Mouse (Mus musculus) G1E (cell line): ENCODE results near the gene Myo1d. TPM values are rescaled to one million over a fixed set of nuclear protein-coding genes. Genes with fewer than 3 reads are reported as not detected.

Experiments
- ATAC-seq: 2 replicates; pipeline ENCODE4 v1.8.0; 2016; ENCODE audit warnings: mild to moderate bottlenecking; ENCODE audit not compliant: insufficient number of reproducible peaks, poor library complexity, low FRiP score, severe bottlenecking; ENCODE audit errors: extremely low read depth
- DNase-seq: peaks from one replicate; pipeline ENCODE4 v3.0.0; 2012; ENCODE audit warnings: low spot score
- H3K27me3 ChIP-seq: 2 replicates; pipeline ENCODE4 v1.6.1; 2012; ENCODE audit warnings: mild to moderate bottlenecking, low read length, inconsistent platforms; ENCODE audit not compliant: insufficient read depth
- H3K36me3 ChIP-seq: replicated peaks from 2 replicates; pipeline ENCODE3; 2012; ENCODE audit warnings: mild to moderate bottlenecking, inconsistent platforms
- H3K4me1 ChIP-seq: 2 replicates; pipeline ENCODE4 v1.6.1; 2012; ENCODE audit warnings: low read depth, low read length, inconsistent platforms, mixed read lengths; ENCODE audit not compliant: insufficient read depth
- H3K4me3 ChIP-seq: 2 replicates; pipeline ENCODE4 v1.5.1; 2012; ENCODE audit warnings: low read depth, mild to moderate bottlenecking, inconsistent platforms, low read length, moderate library complexity, mixed read lengths
- H3K9me3 ChIP-seq: replicated peaks from 2 replicates; pipeline ENCODE4 v1.6.1; 2012; ENCODE audit warnings: inconsistent platforms
- CTCF ChIP-seq: IDR thresholded peaks from 2 replicates; pipeline ENCODE4 v1.5.1; 2012; ENCODE audit warnings: low read depth, low read length, inconsistent platforms, mixed read lengths
- GATA1 ChIP-seq: IDR thresholded peaks from 2 replicates; pipeline ENCODE4 v1.6.1; 2012; ENCODE audit warnings: borderline replicate concordance, low read length, inconsistent platforms, mixed read lengths
- GATA2 ChIP-seq: IDR thresholded peaks from 2 replicates; pipeline ENCODE4 v1.6.1; 2012; ENCODE audit warnings: low read depth, low read length, inconsistent platforms, borderline replicate concordance
- POLR2AphosphoS5 ChIP-seq: IDR thresholded peaks from 2 replicates; pipeline ENCODE4 v1.6.1; 2012; ENCODE audit warnings: low read depth, low read length, inconsistent platforms; ENCODE audit not compliant: insufficient replicate concordance
- TAL1 ChIP-seq: conservative IDR thresholded peaks from 2 replicates; pipeline ENCODE4 v1.6.1; 2012; ENCODE audit warnings: low read depth, low read length, inconsistent platforms, mixed read lengths
- polyA plus RNA-seq: library from polyadenylated mRNA; stranded (reverse); fragments of >175 nt; gene quantifications from 2 replicates; pipeline ENCODE4 v1.2.3, GENCODE M21; 2012
- total RNA-seq, 2 experiments: library from RNA; stranded (forward) in 1 of 2; stranded (reverse) in 1 of 2; fragments of 200-1000 nt in 1 of 2; fragments of >200 nt in 1 of 2; fragmentation: Nextera tagmentation in 1 of 2; gene quantifications; 2 replicates each; pipeline ENCODE4 v1.2.3; 2014 to 2017

Gene Myo1d
- total and polyA plus RNA-seq, 3 experiments = not detected

DNA sequence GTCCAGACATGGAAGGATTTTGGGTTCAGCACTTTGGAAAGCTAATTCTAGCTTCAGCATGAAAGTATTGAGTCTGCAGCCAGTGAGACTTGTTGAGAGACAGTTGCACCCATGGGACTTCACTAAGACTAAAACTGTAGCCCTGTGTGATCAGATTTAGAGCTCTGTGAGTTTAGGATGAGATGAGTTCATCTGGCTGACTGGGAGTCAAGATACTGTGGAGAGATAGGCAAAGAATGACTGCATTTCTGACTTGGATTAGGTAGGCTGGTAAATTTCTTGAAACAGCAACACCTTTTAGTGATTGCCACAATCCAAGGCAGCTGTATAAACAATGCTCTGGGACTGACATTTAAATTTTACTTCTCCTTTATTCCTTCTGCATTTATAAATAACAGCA is 61.8 kb downstream of the Myo1d start:
- Histone ChIP-seq H3K4me1 (no peaks in the 10 kb centered on the region), H3K4me3 (no peak overlapping the region), H3K36me3 (no peaks in the 10 kb centered on the region), H3K27me3 (no peaks in the 10 kb centered on the region), H3K9me3 (peaks cover 3% of the 10 kb centered on the region)
- TF ChIP-seq TAL1 (no peak), POLR2AphosphoS5 (no peak), GATA2 (no peak), CTCF (no peak), GATA1 (no peak)
- ATAC-seq (no peak), DNase-seq (no peak)

DNA sequence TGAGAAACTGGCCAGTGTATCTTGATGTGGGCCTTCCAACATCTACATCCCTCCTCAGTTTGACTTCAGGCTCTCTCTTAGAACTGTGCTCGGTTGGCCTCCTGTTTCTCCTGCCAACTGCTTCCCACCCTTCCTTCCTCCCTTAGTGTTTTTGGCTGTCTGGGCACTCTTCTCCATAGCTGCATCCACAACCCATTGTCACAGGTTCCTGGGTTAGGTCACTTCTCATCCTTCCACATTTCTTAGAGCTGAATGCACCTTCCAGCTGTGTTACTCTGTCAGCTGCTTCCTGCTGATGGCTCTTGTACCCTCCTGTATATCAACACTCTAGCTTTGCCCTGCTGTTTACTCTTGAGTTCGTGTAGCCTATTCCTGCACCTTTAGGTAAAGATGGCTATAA is 64.7 kb downstream of the Myo1d start:
- Histone ChIP-seq H3K9me3 (peaks cover 3% of the 10 kb centered on the region), H3K27me3 (no peaks in the 10 kb centered on the region), H3K4me3 (no peak overlapping the region), H3K4me1 (no peaks in the 10 kb centered on the region), H3K36me3 (no peaks in the 10 kb centered on the region)
- no peak for DNase-seq
- ATAC-seq = no peak
- no peak for TF ChIP-seq GATA2
- TF ChIP-seq CTCF = no peak
- no peak for TF ChIP-seq TAL1

DNA sequence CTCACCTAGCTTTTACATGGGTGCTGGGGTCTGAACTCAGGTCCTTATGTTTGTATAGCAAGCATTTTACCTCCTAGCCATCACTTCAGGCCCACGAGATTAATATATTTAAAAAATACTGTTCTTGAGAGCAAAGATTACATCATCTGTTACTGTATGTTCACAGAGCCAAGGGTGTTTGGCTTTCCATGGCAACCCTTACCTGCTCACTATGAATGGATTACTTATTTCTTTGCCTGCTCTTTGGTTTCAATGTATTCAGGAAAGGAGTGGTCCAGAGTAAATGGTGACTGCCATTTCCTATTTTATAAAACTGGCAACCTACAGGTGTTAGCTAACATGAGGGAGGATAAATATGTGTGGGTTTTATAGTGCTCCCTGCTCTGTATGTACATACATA is 66.1 kb downstream of the Myo1d start:
- TF ChIP-seq GATA1 = no peak
- TF ChIP-seq POLR2AphosphoS5 = no peak
- no peak for TF ChIP-seq GATA2
- TF ChIP-seq CTCF = no peak
- no peak for TF ChIP-seq TAL1
- DNase-seq = no peak
- Histone ChIP-seq H3K27me3 (no peaks in the 10 kb centered on the region), H3K4me1 (no peaks in the 10 kb centered on the region), H3K4me3 (no peak overlapping the region), H3K9me3 (peaks cover 3% of the 10 kb centered on the region), H3K36me3 (no peaks in the 10 kb centered on the region)
- no peak for ATAC-seq

DNA sequence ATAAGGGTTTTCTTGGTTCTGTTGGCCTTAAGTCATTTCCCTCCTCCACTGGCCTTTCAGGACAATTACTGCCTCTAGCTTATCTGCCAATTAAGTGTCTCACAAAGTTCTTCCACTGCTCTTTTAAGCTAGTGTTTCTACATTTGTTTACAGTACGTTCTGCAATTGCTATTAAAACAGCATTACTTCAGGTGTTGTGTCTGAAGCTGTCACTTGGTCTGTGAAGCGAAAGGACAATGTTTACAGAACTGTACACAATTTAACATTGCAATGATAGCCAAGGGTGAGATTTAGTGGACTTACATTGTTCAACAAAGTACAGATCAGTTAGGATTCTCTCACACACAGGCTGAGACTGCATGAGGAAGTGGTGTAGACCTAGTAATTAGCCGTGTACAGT is 67.6 kb downstream of the Myo1d start:
- H3K9me3 ChIP-seq = peaks cover 3% of the 10 kb centered on the region
- TF ChIP-seq GATA2 = no peak
- TF ChIP-seq GATA1 = no peak
- no peak for TF ChIP-seq POLR2AphosphoS5
- TF ChIP-seq TAL1 = no peak
- no peak for TF ChIP-seq CTCF
- no peaks in the 10 kb centered on the region for H3K4me1 ChIP-seq
- no peaks in the 10 kb centered on the region for H3K27me3 ChIP-seq
- ATAC-seq (no peak), DNase-seq (no peak)
- no peaks in the 10 kb centered on the region for H3K36me3 ChIP-seq
- no peak overlapping the region for H3K4me3 ChIP-seq

DNA sequence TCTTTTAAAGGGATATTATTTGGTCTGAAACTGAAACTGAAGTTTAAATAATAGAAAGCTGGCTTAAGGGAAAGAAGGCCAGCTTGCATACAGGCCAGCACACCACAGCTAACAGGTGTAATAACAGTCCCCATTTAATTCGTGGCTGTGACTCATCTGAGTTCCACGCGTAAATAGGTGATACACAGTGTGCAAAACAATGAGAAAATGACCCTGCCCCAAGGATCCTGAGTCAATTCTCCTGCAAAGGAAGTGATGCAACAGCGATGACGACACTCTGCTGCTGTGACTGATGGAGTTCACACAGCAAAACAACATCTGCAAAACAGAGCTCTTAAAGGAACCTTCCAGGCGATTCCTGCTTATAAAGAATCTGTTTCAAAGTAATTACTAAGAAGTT is 68.5 kb downstream of the Myo1d start:
- ATAC-seq = no peak
- DNase-seq = no peak
- TF ChIP-seq GATA1 (no peak), POLR2AphosphoS5 (no peak), GATA2 (no peak), CTCF (no peak), TAL1 (no peak)
- H3K4me3 ChIP-seq = no peak overlapping the region
- H3K4me1 ChIP-seq = no peaks in the 10 kb centered on the region
- no peaks in the 10 kb centered on the region for H3K27me3 ChIP-seq
- no peaks in the 10 kb centered on the region for H3K9me3 ChIP-seq
- H3K36me3 ChIP-seq = no peaks in the 10 kb centered on the region

DNA sequence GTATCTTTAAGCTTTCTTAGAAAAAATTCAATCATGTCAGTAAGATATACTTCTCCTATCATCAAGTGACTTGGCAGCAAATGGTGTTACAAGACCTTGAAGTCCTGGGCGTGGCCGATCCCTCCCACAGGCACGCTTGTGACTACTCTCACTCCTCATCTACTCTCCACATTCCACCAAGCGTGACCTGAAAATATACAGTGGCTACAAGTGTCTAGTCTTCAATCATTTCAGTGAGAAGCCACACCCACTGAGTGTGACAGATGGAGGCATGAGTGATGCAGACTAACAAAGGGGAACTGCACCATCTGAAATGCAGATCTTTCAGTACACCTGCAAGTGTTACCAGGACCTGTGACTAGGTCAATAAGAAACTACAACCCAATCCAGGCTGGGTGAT is 79.2 kb downstream of the Myo1d start:
- no peaks in the 10 kb centered on the region for H3K27me3 ChIP-seq
- H3K9me3 ChIP-seq = peaks cover 9% of the 10 kb centered on the region
- DNase-seq (no peak), ATAC-seq (no peak)
- no peaks in the 10 kb centered on the region for H3K4me1 ChIP-seq
- no peaks in the 10 kb centered on the region for H3K36me3 ChIP-seq
- H3K4me3 ChIP-seq = no peak overlapping the region
- TF ChIP-seq CTCF (no peak), GATA1 (no peak), GATA2 (no peak), TAL1 (no peak), POLR2AphosphoS5 (no peak)

DNA sequence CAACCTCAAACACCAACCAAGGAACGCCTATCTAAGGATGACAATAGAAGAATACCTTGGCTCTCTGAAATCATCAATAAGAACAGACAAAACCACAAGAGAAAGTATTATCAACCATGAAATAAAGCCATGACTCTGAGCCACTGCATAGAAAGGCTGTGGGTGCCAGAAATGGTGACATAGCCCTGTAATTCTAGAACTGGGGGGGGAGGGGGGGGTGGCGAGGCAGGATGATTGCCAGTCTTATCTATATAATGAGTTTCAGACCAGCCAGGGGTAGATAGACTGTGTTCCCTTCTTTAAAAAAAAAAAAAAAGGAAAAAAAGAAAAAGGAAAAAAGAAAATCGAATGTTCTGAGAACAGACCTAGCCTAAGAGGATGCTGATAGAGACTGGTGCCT is 81.1 kb downstream of the Myo1d start:
- no peaks in the 10 kb centered on the region for H3K27me3 ChIP-seq
- TF ChIP-seq GATA2 (no peak), TAL1 (no peak), POLR2AphosphoS5 (no peak), GATA1 (no peak), CTCF (no peak)
- DNase-seq = no peak
- H3K36me3 ChIP-seq = no peaks in the 10 kb centered on the region
- no peak for ATAC-seq
- no peaks in the 10 kb centered on the region for H3K4me1 ChIP-seq
- H3K9me3 ChIP-seq = peaks cover 6% of the 10 kb centered on the region
- no peak overlapping the region for H3K4me3 ChIP-seq
